In genomic region chr15:83553831-83554230, GRCm38 (mm10) we compare ENCODE assay signal across 20 mouse cellular contexts. TPM values are rescaled to one million over a fixed set of nuclear protein-coding genes. Genes with fewer than 3 reads are reported as not detected.
DNase-seq lines count a peak whose midpoint lies in the region; ATAC-seq and TF ChIP-seq lines count a peak whose summit lies in the region.
"Had no signal": no experiment of that assay in that cellular context is flagged by ENCODE, and none has a peak within 500 bp of the region (broad histone marks: within the 10 kb centered on the region; RNA-seq: fewer than 3 reads in every experiment).

No protein-coding gene starts in this region.

- DNase-seq in CD4-positive, CD25-positive, alpha-beta regulatory T cell, adult 2 months (ENCODE audit: low read depth, low spot score): peak; percentile 44
- DNase-seq in kidney, postnatal 0 days (ENCODE audit: low spot score): no peak
- DNase-seq in kidney, postnatal 14 days: no peak
- peak; percentile 18 to 31 for DNase-seq in B cell, adult 2 months
- DNase-seq in right cerebral cortex, postnatal 14 days: no peak
- DNase-seq: adrenal gland, adult 2 months; cerebellum, adult 9-10 months; kidney, adult 18-20 months; kidney, postnatal 4 days; lung, adult 2 months; thymus, adult 18-20 months had no signal

- no peak overlapping the region for H3K4me2 ChIP-seq in kidney, postnatal 0 days (ENCODE audit: low read length)
- no peak overlapping the region for H3K4me2 ChIP-seq in neural tube, embryonic 15.5 days

- H3K36me3 ChIP-seq in kidney, postnatal 0 days (ENCODE audit: insufficient read depth, low read length): peaks cover 24% of the 10 kb centered on the region; the same call in 1 of the 2 replicates
- peaks cover 24% of the 10 kb centered on the region for H3K36me3 ChIP-seq in neural tube, embryonic 15.5 days

- H3K9ac ChIP-seq in kidney, postnatal 0 days (ENCODE audit: low read depth, low read length): no peak overlapping the region
- H3K9ac ChIP-seq in neural tube, embryonic 15.5 days (replicated peaks): no peak overlapping the region
- H3K9ac ChIP-seq: heart, embryonic 12.5 days; limb, embryonic 12.5 days had no signal

- H3K4me1 ChIP-seq in kidney, postnatal 0 days (replicated peaks; ENCODE audit: insufficient read depth, low read length): 0 out of 2 replicates have a peak, but pooled peaks cover 4% of the 10 kb centered on the region
- peaks cover 26% of the 10 kb centered on the region for H3K4me1 ChIP-seq in neural tube, embryonic 15.5 days

- no peak overlapping the region for H3K27ac ChIP-seq in kidney, postnatal 0 days
- no peak overlapping the region for H3K27ac ChIP-seq in neural tube, embryonic 15.5 days (replicated peaks)
- H3K27ac ChIP-seq: embryonic facial prominence, embryonic 15.5 days; limb, embryonic 12.5 days had no signal

- H3K27me3 ChIP-seq in kidney, postnatal 0 days (ENCODE audit: insufficient read depth, low read length): no peaks in the 10 kb centered on the region
- no peaks in the 10 kb centered on the region; the same call in 1 of the 2 replicates for H3K27me3 ChIP-seq in neural tube, embryonic 15.5 days (replicated peaks)
- H3K27me3 ChIP-seq: embryonic facial prominence, embryonic 15.5 days; heart, embryonic 12.5 days; limb, embryonic 12.5 days; megakaryocyte, embryonic 14.5 days; Patski had no signal

- H3K4me3 ChIP-seq in kidney, postnatal 0 days (replicated peaks; ENCODE audit: low read depth, low read length): no peak overlapping the region
- no peak overlapping the region for H3K4me3 ChIP-seq in neural tube, embryonic 15.5 days (replicated peaks)
- H3K4me3 ChIP-seq: heart, embryonic 12.5 days had no signal

- peak; percentile 46; the same call in 1 of the 2 replicates for TF ChIP-seq CTCF in kidney, postnatal 0 days (IDR thresholded peaks at IDR 0.05; ENCODE audit: low read depth)

- H3K9me3 ChIP-seq in kidney, postnatal 0 days (replicated peaks; ENCODE audit: low read length): no peaks in the 10 kb centered on the region
- H3K9me3 ChIP-seq in neural tube, embryonic 15.5 days (replicated peaks): no peaks in the 10 kb centered on the region
- H3K9me3 ChIP-seq: embryonic facial prominence, embryonic 15.5 days; heart, embryonic 12.5 days; limb, embryonic 12.5 days; megakaryocyte, embryonic 14.5 days had no signal

- ATAC-seq in CD4-positive, CD25-positive, alpha-beta regulatory T cell, adult 4 months: no peak
- ATAC-seq in kidney, postnatal 0 days (replicated peaks; ENCODE audit: low FRiP score, low read depth): no peak
- ATAC-seq in activated CD4-positive, CD25-positive, alpha-beta regulatory T cell, adult 4 months: peak; percentile 22
- no peak for ATAC-seq in neural tube, embryonic 15.5 days (ENCODE audit: low FRiP score)
- ATAC-seq: forebrain, embryonic 14.5 days; Patski had no signal

RNA-seq across cellular contexts. Expression of gene Tspo, which starts 9.6 kb away (rescaled TPM):
- 100 to 1,000 TPM; 259 to 323 TPM for polyA plus RNA-seq in CD4-positive, CD25-positive, alpha-beta regulatory T cell, adult 4 months (2017; shearing (Covaris generic))
- polyA plus RNA-seq in kidney, postnatal 0 days (2015; fragmentation: Nextera tagmentation; extraction: Ambion mirVana): 159 and 169 TPM in 2 replicates
- polyA plus RNA-seq in activated CD4-positive, CD25-positive, alpha-beta regulatory T cell, adult 4 months (2017; shearing (Covaris generic)): 100 to 1,000 TPM; 372 to 374 TPM
- 9.6 and 30.0 TPM in 2 replicates for polyA plus RNA-seq in neural tube, embryonic 15.5 days (2015; fragmentation: Nextera tagmentation; extraction: Ambion mirVana)

RNA-seq across cellular contexts. Expression of gene Mcat, which starts 9.8 kb away (rescaled TPM):
- 1 to 10 TPM; 2.3 to 3.2 TPM for polyA plus RNA-seq in CD4-positive, CD25-positive, alpha-beta regulatory T cell, adult 4 months (2017; shearing (Covaris generic))
- polyA plus RNA-seq in kidney, postnatal 0 days (2015; fragmentation: Nextera tagmentation; extraction: Ambion mirVana): 37.6 and 41.2 TPM in 2 replicates
- polyA plus RNA-seq in activated CD4-positive, CD25-positive, alpha-beta regulatory T cell, adult 4 months (2017; shearing (Covaris generic)): 1 to 10 TPM; 3.3 to 3.4 TPM
- 31.4 and 36.6 TPM in 2 replicates for polyA plus RNA-seq in neural tube, embryonic 15.5 days (2015; fragmentation: Nextera tagmentation; extraction: Ambion mirVana)

RNA-seq across cellular contexts. Expression of gene Bik, which starts 27.2 kb away (rescaled TPM):
- polyA plus RNA-seq in CD4-positive, CD25-positive, alpha-beta regulatory T cell, adult 4 months (2017; shearing (Covaris generic)): 1 to 10 TPM in 1 of 2 experiments, under 1 TPM in 1; 0.90 to 1.5 TPM
- 14.1 and 16.1 TPM in 2 replicates for polyA plus RNA-seq in kidney, postnatal 0 days (2015; fragmentation: Nextera tagmentation; extraction: Ambion mirVana)
- polyA plus RNA-seq in activated CD4-positive, CD25-positive, alpha-beta regulatory T cell, adult 4 months (2017; shearing (Covaris generic)): 1 to 10 TPM; 1.1 to 2.5 TPM
- polyA plus RNA-seq in neural tube, embryonic 15.5 days (2015; fragmentation: Nextera tagmentation; extraction: Ambion mirVana): 0.75 and 1.2 TPM in 2 replicates

RNA-seq across cellular contexts. Expression of gene Ttll12, which starts 41.1 kb away (rescaled TPM):
- polyA plus RNA-seq in CD4-positive, CD25-positive, alpha-beta regulatory T cell, adult 4 months (2017; shearing (Covaris generic)): 10 to 100 TPM in 1 of 2 experiments, 1 to 10 TPM in 1; 9.0 to 12.2 TPM
- 22.4 and 25.1 TPM in 2 replicates for polyA plus RNA-seq in kidney, postnatal 0 days (2015; fragmentation: Nextera tagmentation; extraction: Ambion mirVana)
- 10 to 100 TPM; 12.2 to 14.2 TPM for polyA plus RNA-seq in activated CD4-positive, CD25-positive, alpha-beta regulatory T cell, adult 4 months (2017; shearing (Covaris generic))
- polyA plus RNA-seq in neural tube, embryonic 15.5 days (2015; fragmentation: Nextera tagmentation; extraction: Ambion mirVana): 37.3 and 42.0 TPM in 2 replicates

RNA-seq across cellular contexts. Expression of gene Ttll1, which starts 43.1 kb away (rescaled TPM):
- polyA plus RNA-seq in CD4-positive, CD25-positive, alpha-beta regulatory T cell, adult 4 months (2017; shearing (Covaris generic)): 10 to 100 TPM; 11.4 to 14.4 TPM
- 16.6 and 19.0 TPM in 2 replicates for polyA plus RNA-seq in kidney, postnatal 0 days (2015; fragmentation: Nextera tagmentation; extraction: Ambion mirVana)
- 1 to 10 TPM; 8.4 to 9.8 TPM for polyA plus RNA-seq in activated CD4-positive, CD25-positive, alpha-beta regulatory T cell, adult 4 months (2017; shearing (Covaris generic))
- polyA plus RNA-seq in neural tube, embryonic 15.5 days (2015; fragmentation: Nextera tagmentation; extraction: Ambion mirVana): 95.7 and 112 TPM in 2 replicates

Comparison
In these comparisons a context has a peak if more than half of its experiments do, and no peak if none do; other contexts are left out.
1. DNase-seq: peak in CD4-positive, CD25-positive, alpha-beta regulatory T cell, adult 2 months (single experiment) and B cell, adult 2 months (2 of 2); none in kidney, postnatal 0 days (single experiment), kidney, postnatal 14 days (single experiment) and right cerebral cortex, postnatal 14 days (single experiment).